Mouse (Mus musculus): Measurements from ENCODE around the gene Snta1.
"Not testable (repeated sequence)": the region's sequence is repeated elsewhere in the genome, so short reads cannot be mapped to it uniquely, and the experiment has no call there.

The Snta1 gene

DNA sequence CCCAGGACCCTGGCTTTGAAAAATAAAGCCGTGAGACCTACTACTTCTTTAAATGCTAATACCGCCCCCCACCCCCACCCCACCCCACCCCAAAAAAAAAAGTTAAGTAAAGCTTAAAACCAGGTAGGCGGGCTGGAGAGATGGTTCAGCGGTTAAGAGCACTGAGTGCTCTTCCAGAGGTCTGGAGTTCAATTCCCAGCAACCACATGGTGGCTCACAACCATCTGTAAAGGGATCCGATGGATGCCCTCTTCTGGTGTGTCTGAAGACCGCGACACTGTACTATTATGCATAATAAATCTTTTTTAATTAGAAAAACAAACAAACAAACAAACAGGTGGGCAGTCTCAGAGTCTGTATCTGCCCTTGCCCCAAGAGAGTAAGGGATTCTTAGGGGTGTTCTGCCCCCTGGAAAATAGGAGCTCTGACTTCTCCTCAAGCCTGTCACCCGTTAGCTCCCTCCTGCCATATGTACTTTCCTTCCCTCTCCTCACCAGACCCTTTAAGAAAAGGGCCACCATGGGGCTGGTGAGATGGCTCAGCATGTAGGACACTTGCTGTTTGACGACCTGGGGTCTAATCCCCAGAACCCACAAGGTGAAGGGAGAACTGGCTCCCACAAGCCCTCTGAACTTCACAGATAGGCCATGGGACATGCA is 34.9 kb downstream of the Snta1 start, which contains the start of gene Cdk5rap1:
Cdk5rap1 (minus strand) TSS at position 169 of the 659 bp plus-strand sequence.
- DNase-seq (ENCODE audit: low read depth, low spot score): no peak

DNA sequence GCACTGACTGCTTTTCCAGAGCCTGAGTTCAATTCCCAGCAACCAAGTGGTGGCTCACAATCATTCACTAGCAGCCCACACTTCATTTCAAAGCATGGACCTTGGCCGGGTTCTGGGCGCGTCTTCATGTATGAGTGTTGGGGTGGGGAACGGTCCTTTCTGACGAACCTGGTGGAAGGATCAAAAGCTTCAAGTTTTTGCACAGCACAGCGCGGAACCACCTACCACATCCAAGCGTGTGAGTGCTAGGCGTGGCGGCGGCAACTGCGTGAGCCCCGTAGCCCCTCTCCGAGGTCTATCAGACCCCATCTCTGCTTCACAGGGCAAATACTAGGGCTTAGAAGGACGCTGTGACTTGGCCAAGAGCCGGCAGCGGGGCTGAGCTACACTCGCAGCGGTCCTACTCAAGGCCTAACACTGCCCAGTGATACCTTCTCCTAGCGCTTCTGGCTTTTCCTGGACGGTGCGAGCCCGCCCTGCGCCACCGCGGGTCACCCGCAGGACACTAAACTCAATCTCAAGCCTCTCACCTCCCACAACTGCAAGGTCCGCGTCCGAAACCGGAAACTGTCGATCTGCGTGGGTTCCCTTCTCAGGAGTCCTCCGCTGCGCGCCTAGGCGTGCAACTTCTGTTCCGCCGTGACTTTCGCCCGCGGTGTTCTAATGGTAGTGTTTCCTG is 35.6 kb downstream of the Snta1 start:
- DNase-seq (ENCODE audit: low read depth, low spot score): peak; percentile 80

DNA sequence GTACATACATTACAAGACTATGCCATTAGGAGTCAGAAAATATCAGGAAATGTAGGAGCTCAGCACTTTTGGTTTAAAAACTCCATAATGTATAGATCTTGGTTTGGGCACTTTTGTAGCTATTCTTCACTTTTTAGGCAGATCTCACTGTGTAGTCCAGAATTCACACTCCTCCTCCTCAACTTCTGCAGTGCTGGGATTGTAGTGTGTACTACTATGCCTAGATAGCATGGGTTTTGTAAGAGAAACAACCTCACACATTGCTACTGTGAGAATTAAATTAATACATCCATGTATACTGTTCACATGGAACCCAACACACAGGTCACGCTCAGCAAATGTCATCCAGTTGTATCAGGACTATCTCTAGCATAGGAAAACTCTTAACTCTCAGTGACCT is 40.4 kb downstream of the Snta1 start:
- peak; percentile 69 for DNase-seq (ENCODE audit: low read depth, low spot score)

DNA sequence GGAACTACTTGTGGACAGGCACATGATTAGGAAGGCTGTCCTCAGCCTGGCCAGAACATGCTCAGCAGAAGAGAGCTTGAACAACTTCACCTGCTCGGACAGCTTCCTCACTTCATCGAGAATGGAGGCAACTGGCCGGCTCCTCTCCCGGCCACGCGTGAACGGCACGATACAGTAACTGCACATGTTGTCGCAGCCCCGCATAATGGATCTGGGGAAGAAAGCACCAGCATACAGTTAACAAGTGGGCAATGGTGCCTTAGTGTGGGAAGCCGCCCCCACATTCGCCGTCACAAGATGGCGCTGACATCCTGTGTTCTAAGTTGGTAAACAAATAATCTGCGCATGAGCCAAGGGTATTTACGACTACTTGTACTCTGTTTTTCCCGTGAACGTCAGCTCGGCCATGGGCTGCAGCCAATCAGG is 53.9 kb downstream of the Snta1 start:
- not testable (repeated sequence) for DNase-seq (ENCODE audit: low read depth, low spot score)

DNA sequence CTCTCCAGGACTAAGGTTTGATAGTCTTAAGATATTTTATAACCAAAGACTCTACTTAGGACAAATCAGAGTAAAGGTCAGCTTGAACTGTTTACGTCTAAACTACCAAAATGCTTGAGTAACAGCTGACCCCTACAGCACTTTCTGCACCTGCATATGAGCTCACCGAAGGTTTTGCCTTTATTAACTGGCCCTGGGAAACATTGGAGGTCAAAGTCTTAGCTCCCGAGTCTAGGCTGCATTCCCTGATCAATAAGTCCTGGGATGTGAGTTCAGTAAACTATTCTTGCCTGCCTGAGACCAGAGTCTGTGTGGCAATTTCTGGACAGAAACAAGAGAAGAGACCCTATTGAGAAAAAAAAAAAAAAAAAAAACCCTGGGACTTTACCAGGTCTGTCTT is 59.7 kb downstream of the Snta1 start:
- DNase-seq (ENCODE audit: low read depth, low spot score): no peak

DNA sequence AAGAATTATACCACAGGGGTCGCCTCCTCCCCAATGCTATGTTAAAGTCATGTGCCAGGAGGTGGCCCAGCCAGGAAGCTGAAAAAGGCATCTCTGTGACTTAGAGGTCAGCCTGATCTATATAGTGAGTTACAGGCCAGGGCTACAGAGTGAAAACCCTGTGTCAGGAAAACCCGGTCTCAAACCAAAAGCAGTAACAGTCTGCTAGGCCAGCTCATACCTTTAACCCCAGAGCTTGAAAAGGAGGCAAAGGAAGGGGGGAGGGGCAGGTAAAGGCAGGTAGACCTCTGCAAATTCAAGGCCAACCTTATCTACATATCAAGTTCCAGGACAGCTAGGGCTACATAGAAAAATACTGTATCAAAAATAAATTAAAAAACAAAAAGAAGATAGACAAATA is 68.5 kb downstream of the Snta1 start:
- DNase-seq (ENCODE audit: low read depth, low spot score): no peak

DNA sequence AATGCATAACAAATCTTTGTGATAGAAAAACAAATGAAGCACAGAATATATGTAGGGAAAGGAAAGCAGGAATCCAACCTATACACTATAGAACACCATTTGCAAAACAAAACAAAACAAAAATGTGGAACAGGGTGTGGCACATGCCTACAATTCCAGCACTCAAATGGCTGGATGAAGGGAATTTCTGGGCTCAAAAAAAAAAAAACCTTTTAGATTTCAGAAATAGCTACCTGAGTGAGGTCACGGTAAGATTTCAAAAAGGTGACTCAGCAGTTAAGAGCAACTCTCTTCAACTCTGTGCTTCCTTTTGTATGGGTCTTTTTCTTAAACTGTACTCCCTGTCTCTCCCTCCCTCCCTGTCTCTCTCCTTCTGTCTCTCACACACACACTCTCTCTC is 69.7 kb downstream of the Snta1 start:
- no peak for DNase-seq (ENCODE audit: low read depth, low spot score)

DNA sequence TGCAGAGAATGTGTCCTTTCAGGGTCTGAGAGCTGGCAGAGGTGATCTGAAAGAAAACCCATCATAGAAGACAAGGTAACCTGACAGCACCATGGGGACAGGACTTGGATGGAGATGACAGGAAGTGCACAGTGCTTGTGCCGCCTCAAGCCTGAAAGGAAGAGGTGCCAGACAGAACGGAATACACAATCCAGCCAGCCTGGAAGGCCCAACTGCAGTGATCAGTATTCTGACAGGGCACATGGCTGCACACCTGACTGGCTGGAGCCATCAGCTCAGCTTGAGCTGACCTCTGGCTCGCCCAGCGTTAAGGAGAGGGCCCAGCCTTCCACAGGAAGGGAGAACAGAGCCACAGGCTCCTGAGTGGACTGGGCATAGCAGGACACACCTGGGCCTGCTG is 72.3 kb downstream of the Snta1 start:
- DNase-seq (ENCODE audit: low read depth, low spot score): no peak

DNA sequence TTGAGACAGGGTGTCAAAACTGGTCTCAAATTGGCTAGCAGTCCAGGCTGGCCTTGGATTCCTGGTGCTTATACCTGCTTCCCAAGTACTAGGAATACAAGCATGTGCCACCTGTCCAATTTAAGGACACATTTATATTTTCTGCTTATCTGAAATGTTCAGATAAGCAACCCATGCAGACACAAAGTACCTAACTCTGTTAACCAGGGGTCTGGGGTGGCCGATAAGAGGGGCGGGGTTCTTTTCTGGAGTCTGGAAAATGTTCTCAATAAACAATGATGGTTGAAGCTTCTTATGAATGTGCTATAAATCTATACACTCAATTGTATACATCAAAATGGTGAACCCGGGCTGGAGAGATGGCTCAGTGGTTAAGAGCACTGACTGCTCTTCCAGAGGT is 81.0 kb downstream of the Snta1 start:
- DNase-seq (ENCODE audit: low read depth, low spot score): no peak
